Mouse (Mus musculus): ENCODE results near the gene Osbpl10. TPM values are rescaled to one million over a fixed set of nuclear protein-coding genes. Genes with fewer than 3 reads are reported as not detected.

The Osbpl10 gene
- polyA plus RNA-seq, 1 experiment from 2014 or later: 1.6 TPM

DNA sequence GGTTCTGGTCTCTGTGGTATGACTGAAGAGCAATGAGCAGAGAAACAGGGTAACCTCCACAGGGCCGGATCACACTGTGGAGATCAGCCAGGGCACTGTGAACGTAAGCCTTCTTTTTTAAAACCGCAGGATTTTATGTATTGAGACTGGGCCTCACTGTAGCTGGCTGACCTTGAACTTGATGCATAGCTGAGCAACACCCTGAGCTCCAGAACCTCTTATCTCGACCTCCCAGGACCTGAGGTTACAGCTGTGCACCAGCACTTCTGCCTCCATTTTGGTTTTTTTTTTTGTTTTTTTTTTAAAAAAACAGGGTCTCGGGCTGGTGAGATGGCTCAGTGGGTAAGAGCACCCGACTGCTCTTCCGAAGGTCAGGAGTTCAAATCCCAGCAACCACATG is 231.4 kb downstream of the Osbpl10 start:
- Histone ChIP-seq H3K27ac (ENCODE audit: low read length) (no peak overlapping the region), H3K4me3 (ENCODE audit: low read depth, low read length) (no peak overlapping the region), H3K4me2 (replicated peaks; ENCODE audit: low read depth, low read length) (no peak overlapping the region), H3K36me3 (ENCODE audit: control insufficient read depth, insufficient read depth, low read length) (no peaks in the 10 kb centered on the region), H3K27me3 (ENCODE audit: control insufficient read depth, insufficient read depth, low read length) (no peaks in the 10 kb centered on the region), H3K4me1 (ENCODE audit: control insufficient read depth, insufficient read depth, low read length) (peaks cover 13% of the 10 kb centered on the region), H3K9me3 (ENCODE audit: control insufficient read depth, low read depth, low read length) (no peaks in the 10 kb centered on the region), H3K9ac (replicated peaks; ENCODE audit: low read depth, low read length) (no peak overlapping the region)
- 80% methylated on average over 7 of the region's 7 CpGs for WGBS
- ATAC-seq (ENCODE audit: insufficient number of reproducible peaks, insufficient read depth, low FRiP score, low read depth): no peak

DNA sequence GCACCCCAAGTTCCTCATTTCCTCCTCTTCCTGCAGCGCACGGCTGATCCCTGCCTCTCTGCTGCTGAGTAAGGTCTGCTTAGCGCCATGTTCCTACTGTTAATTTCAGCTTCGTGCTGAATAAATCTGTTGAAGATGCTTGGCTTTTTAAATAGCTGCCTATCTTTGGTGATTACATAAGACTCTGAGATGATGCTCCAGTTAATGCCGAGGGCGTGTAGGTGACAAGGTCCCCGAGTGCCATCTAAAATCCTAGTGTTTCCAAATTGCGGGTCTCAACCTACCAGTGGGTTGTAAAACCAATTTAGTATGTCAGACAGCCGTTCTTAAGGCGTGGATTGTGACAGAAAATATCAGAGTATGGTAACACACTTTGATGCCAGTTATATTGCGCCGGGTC is 232.2 kb downstream of the Osbpl10 start:
- WGBS: 85% methylated on average over 12 of the region's 12 CpGs
- Histone ChIP-seq H3K4me1 (ENCODE audit: control insufficient read depth, insufficient read depth, low read length) (peaks cover 20% of the 10 kb centered on the region), H3K4me3 (ENCODE audit: low read depth, low read length) (no peak overlapping the region), H3K36me3 (ENCODE audit: control insufficient read depth, insufficient read depth, low read length) (no peaks in the 10 kb centered on the region), H3K27ac (ENCODE audit: low read length) (no peak overlapping the region), H3K27me3 (ENCODE audit: control insufficient read depth, insufficient read depth, low read length) (no peaks in the 10 kb centered on the region), H3K9me3 (ENCODE audit: control insufficient read depth, low read depth, low read length) (no peaks in the 10 kb centered on the region), H3K9ac (replicated peaks; ENCODE audit: low read depth, low read length) (no peak overlapping the region), H3K4me2 (replicated peaks; ENCODE audit: low read depth, low read length) (no peak overlapping the region)
- no peak for ATAC-seq (ENCODE audit: insufficient number of reproducible peaks, insufficient read depth, low FRiP score, low read depth)

DNA sequence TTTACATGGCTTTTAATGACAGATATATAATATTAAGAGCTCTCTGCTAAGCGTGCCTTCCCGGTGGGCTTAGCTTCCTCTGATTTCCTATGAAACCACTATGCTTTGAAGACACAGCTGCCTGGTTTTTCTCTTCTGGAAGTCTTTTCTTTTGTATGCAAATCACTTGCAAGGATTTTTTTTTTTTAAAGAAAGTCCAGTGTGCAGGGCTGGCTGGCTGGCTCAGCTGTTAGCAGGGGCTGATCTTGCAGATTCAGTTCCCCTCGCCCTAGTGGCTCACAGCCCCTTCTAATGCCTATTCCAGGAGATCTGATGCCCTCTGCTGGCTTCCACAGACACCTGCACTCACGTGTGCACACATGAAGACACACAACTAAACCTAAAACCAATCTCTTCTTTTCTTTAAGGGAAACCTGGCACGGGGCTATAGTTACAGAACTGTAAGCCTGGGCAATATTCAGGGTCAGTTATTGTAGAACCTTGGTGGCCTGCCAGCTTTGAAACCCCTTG is 235.4 kb downstream of the Osbpl10 start:
- Histone ChIP-seq H3K4me2 (replicated peaks; ENCODE audit: low read depth, low read length) (no peak overlapping the region), H3K9ac (replicated peaks; ENCODE audit: low read depth, low read length) (no peak overlapping the region), H3K27ac (ENCODE audit: low read length) (no peak overlapping the region), H3K9me3 (ENCODE audit: control insufficient read depth, low read depth, low read length) (no peaks in the 10 kb centered on the region), H3K27me3 (ENCODE audit: control insufficient read depth, insufficient read depth, low read length) (no peaks in the 10 kb centered on the region), H3K36me3 (ENCODE audit: control insufficient read depth, insufficient read depth, low read length) (no peaks in the 10 kb centered on the region), H3K4me3 (ENCODE audit: low read depth, low read length) (no peak overlapping the region), H3K4me1 (ENCODE audit: control insufficient read depth, insufficient read depth, low read length) (peaks cover 16% of the 10 kb centered on the region)
- ATAC-seq (ENCODE audit: insufficient number of reproducible peaks, insufficient read depth, low FRiP score, low read depth): no peak
- 85% methylated on average over 5 of the region's 5 CpGs for WGBS

DNA sequence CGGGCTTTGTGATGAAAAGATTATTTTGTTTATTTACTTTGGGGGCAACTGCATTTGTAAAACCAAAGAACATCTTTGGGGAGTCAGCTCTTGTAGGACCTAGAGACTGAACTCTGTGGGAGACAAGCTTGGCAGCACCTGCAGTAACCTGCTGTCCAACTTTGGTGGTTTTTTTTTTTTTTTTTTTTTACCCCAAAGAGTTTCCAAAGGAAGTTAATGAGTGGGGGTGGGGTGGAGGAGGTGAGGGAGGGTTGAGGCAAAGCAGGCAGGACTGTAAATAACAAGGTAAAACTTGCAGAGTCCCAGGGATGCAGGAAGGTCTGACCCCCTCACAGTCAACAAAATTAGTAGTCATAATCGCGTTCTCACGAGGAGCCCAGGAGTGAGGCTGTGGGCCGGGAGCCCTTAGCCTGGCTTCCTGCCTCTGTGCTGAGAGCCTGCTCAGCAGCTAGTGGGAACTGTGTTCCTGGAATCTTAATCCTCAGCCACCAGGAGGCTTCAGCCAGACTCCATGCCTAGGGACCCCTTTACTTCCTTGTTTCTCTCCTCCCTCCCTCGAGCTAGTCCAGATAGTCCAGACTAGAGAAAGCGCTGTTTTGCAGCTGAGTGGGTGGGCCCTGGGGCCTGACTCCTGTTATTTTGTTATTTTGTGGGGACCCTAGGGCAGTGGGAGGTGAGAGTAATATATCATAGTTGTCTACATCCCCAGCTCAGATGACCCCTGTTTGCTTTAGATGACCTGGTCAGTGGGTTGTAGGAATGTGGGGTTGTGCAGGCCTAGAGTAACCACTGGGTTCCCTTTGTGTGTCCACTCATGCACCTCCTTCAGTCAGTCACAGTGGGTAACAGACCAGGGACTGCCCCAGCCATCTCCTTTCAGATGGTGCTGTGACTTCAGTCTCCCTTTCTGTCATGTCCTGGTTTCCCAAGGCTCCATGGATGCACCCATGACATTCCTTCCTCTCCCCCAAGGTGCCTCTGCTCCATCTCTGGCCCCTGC is 236.5 kb downstream of the Osbpl10 start:
- Histone ChIP-seq H3K4me2 (replicated peaks; ENCODE audit: low read depth, low read length) (no peak overlapping the region), H3K9ac (replicated peaks; ENCODE audit: low read depth, low read length) (no peak overlapping the region), H3K4me3 (ENCODE audit: low read depth, low read length) (no peak overlapping the region), H3K27ac (ENCODE audit: low read length) (no peak overlapping the region), H3K9me3 (ENCODE audit: control insufficient read depth, low read depth, low read length) (no peaks in the 10 kb centered on the region), H3K36me3 (ENCODE audit: control insufficient read depth, insufficient read depth, low read length) (no peaks in the 10 kb centered on the region), H3K4me1 (ENCODE audit: control insufficient read depth, insufficient read depth, low read length) (peaks cover 16% of the 10 kb centered on the region), H3K27me3 (ENCODE audit: control insufficient read depth, insufficient read depth, low read length) (no peaks in the 10 kb centered on the region)
- 0 out of 2 replicates have a peak, but pooled peaks have one; percentile 33 for ATAC-seq (ENCODE audit: insufficient number of reproducible peaks, insufficient read depth, low FRiP score, low read depth)
- WGBS: 14% methylated on average over 7 of the region's 7 CpGs

GRCm38 (mm10) chr9:115215830-115216701 is 237.7 kb downstream of the Osbpl10 start:
- WGBS: 27% methylated on average over 21 of the region's 21 CpGs
- Histone ChIP-seq H3K4me3 (ENCODE audit: low read depth, low read length) (no peak overlapping the region), H3K4me1 (ENCODE audit: control insufficient read depth, insufficient read depth, low read length) (peaks cover 16% of the 10 kb centered on the region), H3K9me3 (ENCODE audit: control insufficient read depth, low read depth, low read length) (no peaks in the 10 kb centered on the region), H3K36me3 (ENCODE audit: control insufficient read depth, insufficient read depth, low read length) (no peaks in the 10 kb centered on the region), H3K4me2 (replicated peaks; ENCODE audit: low read depth, low read length) (0 out of 2 replicates have a peak overlapping the region, but pooled peaks have one; percentile 3), H3K9ac (replicated peaks; ENCODE audit: low read depth, low read length) (no peak overlapping the region), H3K27ac (ENCODE audit: low read length) (no peak overlapping the region), H3K27me3 (ENCODE audit: control insufficient read depth, insufficient read depth, low read length) (no peaks in the 10 kb centered on the region)
- peak; percentile 74 for ATAC-seq (ENCODE audit: insufficient number of reproducible peaks, insufficient read depth, low FRiP score, low read depth)

GRCm38 (mm10) chr9:115217984-115218383 is 239.6 kb downstream of the Osbpl10 start:
- WGBS: 20% methylated on average over 9 of the region's 9 CpGs
- no peak for ATAC-seq (ENCODE audit: insufficient number of reproducible peaks, insufficient read depth, low FRiP score, low read depth)
- H3K36me3 ChIP-seq (ENCODE audit: control insufficient read depth, insufficient read depth, low read length): no peaks in the 10 kb centered on the region

GRCm38 (mm10) chr9:115220466-115220865 is 242.1 kb downstream of the Osbpl10 start:
- Histone ChIP-seq H3K9me3 (ENCODE audit: control insufficient read depth, low read depth, low read length) (no peaks in the 10 kb centered on the region), H3K4me2 (replicated peaks; ENCODE audit: low read depth, low read length) (no peak overlapping the region), H3K4me1 (ENCODE audit: control insufficient read depth, insufficient read depth, low read length) (peaks cover 6% of the 10 kb centered on the region; the same call in 1 of the 2 replicates), H3K27me3 (ENCODE audit: control insufficient read depth, insufficient read depth, low read length) (no peaks in the 10 kb centered on the region), H3K36me3 (ENCODE audit: control insufficient read depth, insufficient read depth, low read length) (no peaks in the 10 kb centered on the region), H3K27ac (ENCODE audit: low read length) (no peak overlapping the region), H3K9ac (replicated peaks; ENCODE audit: low read depth, low read length) (no peak overlapping the region), H3K4me3 (ENCODE audit: low read depth, low read length) (no peak overlapping the region)
- ATAC-seq (ENCODE audit: insufficient number of reproducible peaks, insufficient read depth, low FRiP score, low read depth): no peak
- WGBS: 70% methylated on average over 7 of the region's 7 CpGs

More at GRCm38 (mm10) chr9:115217984-115218383, 239.6 kb downstream of the Osbpl10 start:
- Histone ChIP-seq H3K27ac (ENCODE audit: low read length) (no peak overlapping the region), H3K4me3 (ENCODE audit: low read depth, low read length) (no peak overlapping the region), H3K4me1 (ENCODE audit: control insufficient read depth, insufficient read depth, low read length) (peaks cover 16% of the 10 kb centered on the region), H3K9me3 (ENCODE audit: control insufficient read depth, low read depth, low read length) (no peaks in the 10 kb centered on the region), H3K4me2 (replicated peaks; ENCODE audit: low read depth, low read length) (no peak overlapping the region), H3K27me3 (ENCODE audit: control insufficient read depth, insufficient read depth, low read length) (no peaks in the 10 kb centered on the region), H3K9ac (replicated peaks; ENCODE audit: low read depth, low read length) (no peak overlapping the region)

DNA sequence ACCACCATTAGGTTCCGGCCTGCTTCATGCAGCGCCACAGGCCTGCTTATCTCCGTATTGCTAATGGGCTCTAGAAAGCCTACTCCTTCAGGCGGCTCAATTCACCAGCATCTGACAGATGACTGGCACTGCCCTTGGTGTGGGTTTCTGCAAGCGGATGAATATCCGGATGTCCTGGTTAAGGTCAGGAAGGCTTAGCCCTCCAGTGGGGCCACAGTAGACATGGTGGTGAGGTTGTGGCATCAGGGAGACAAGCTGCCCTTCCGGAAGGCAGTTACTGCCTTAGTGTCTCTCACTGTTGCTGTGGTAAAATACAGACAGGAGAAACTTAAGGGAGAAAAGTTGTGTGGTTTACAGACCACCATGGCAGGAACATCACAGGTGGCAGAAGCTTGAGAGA is 242.9 kb downstream of the Osbpl10 start:
- no peak for ATAC-seq (ENCODE audit: insufficient number of reproducible peaks, insufficient read depth, low FRiP score, low read depth)
- Histone ChIP-seq H3K9ac (replicated peaks; ENCODE audit: low read depth, low read length) (no peak overlapping the region), H3K4me3 (ENCODE audit: low read depth, low read length) (no peak overlapping the region), H3K9me3 (ENCODE audit: control insufficient read depth, low read depth, low read length) (no peaks in the 10 kb centered on the region), H3K27me3 (ENCODE audit: control insufficient read depth, insufficient read depth, low read length) (no peaks in the 10 kb centered on the region), H3K4me1 (ENCODE audit: control insufficient read depth, insufficient read depth, low read length) (no peaks in the 10 kb centered on the region), H3K36me3 (ENCODE audit: control insufficient read depth, insufficient read depth, low read length) (no peaks in the 10 kb centered on the region), H3K27ac (ENCODE audit: low read length) (no peak overlapping the region), H3K4me2 (replicated peaks; ENCODE audit: low read depth, low read length) (no peak overlapping the region)
- WGBS: 89% methylated on average over 7 of the region's 7 CpGs

Data from stomach, embryonic 14.5 days (tissue).